Mouse (Mus musculus) lung, postnatal 0 days (tissue): ENCODE measurements at regions not wholly inside any gene's neighbourhood (a gene's known extent, or its start where the extent isn't known, plus 50 kb on each side); places are given as distances from the start of the nearest gene placed in this dataset.

Experiments used
- ATAC-seq: fragments of 200-750 bp; cut with Nextera tagmentation; 2 replicates; pipeline ENCODE4 v1.8.0; 2017; ENCODE audit warnings: moderate library complexity
- DNase-seq: peaks from one replicate; pipeline ENCODE4 v3.0.0-alpha.2; 2016; ENCODE audit warnings: low spot score
- H3K27ac ChIP-seq: fragments of 300-500 bp; sonication (generic); 2 replicates; pipeline ENCODE4 v1.5.1; 2014; ENCODE audit warnings: antibody characterized with exemption, mild to moderate bottlenecking, low read length, mixed read lengths
- H3K27me3 ChIP-seq: fragments of 300-500 bp; sonication (generic); replicated peaks from 2 replicates; pipeline ENCODE4 v1.6.1; 2014; ENCODE audit warnings: low read length, mixed read lengths; ENCODE audit not compliant: insufficient read depth
- H3K36me3 ChIP-seq: fragments of 300-500 bp; sonication (generic); 2 replicates; pipeline ENCODE4 v1.6.1; 2014; ENCODE audit warnings: low read length, mixed read lengths; ENCODE audit not compliant: insufficient read depth
- H3K4me1 ChIP-seq: fragments of 300-500 bp; sonication (generic); 2 replicates; pipeline ENCODE4 v1.6.1; 2014; ENCODE audit warnings: antibody characterized with exemption, low read depth, low read length, mixed read lengths; ENCODE audit not compliant: insufficient read depth
- H3K4me2 ChIP-seq: fragments of 300-500 bp; sonication (generic); replicated peaks from 2 replicates; pipeline ENCODE4 v1.6.1; 2014; ENCODE audit warnings: low read depth, mild to moderate bottlenecking, low read length, moderate library complexity, mixed read lengths
- H3K4me3 ChIP-seq: fragments of 300-500 bp; sonication (generic); 2 replicates; pipeline ENCODE4 v1.5.1; 2014; ENCODE audit warnings: low read depth, low read length
- H3K9ac ChIP-seq: fragments of 300-500 bp; sonication (generic); replicated peaks from 2 replicates; pipeline ENCODE4 v1.6.1; 2014; ENCODE audit warnings: low read depth, mild to moderate bottlenecking
- H3K9me3 ChIP-seq: fragments of 300-500 bp; sonication (generic); 2 replicates; pipeline ENCODE4 v1.6.1; 2016; ENCODE audit warnings: low read length, mixed read lengths
- CTCF ChIP-seq: IDR thresholded peaks from 2 replicates; pipeline ENCODE4 v1.5.1; 2016; ENCODE audit warnings: antibody characterized with exemption, mild to moderate bottlenecking
- EP300 ChIP-seq: IDR thresholded peaks from 2 replicates; pipeline ENCODE4 v1.6.1; 2016; ENCODE audit warnings: antibody characterized with exemption, mild to moderate bottlenecking, control low read depth
- WGBS: fragments of 180-500 bp; shearing (Covaris S2); extraction: QIAGEN DNeasy Blood & Tissue Kit; methylation state at CpG from one replicate; pipeline ENCODE4 v1.1.7; 2014; 5-methylcytosine and 5-hydroxymethylcytosine counted together

DNA sequence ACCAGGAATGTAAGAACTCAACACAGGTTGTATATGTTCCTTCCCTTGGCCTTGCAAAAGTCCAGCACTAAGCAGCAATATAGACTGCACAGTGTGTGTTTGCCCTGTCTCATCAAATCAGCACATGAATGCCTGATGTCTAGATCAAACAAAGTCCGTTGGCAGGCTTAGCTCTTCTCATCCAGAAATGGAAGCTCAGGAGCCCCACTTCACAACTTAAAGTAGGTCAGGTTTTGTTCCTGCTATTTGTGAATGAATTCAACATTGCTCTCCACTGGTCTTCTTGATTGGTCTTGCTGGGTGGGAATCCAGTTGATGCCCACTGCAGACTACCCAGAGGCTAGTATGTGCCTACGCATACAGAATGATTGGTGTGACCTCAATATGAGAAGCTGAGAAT is 80.8 kb upstream of the Trib2 start:
- TF ChIP-seq CTCF: no peak
- TF ChIP-seq EP300: no peak
- Histone ChIP-seq H3K27me3 (no peaks in the 10 kb centered on the region), H3K4me2 (no peak overlapping the region), H3K9ac (no peak overlapping the region), H3K36me3 (no peaks in the 10 kb centered on the region), H3K4me1 (no peaks in the 10 kb centered on the region), H3K27ac (no peak overlapping the region), H3K9me3 (no peaks in the 10 kb centered on the region), H3K4me3 (no peak overlapping the region)
- DNase-seq (no peak), ATAC-seq (no peak)
- WGBS: 67% methylated on average over 2 of the region's 2 CpGs

DNA sequence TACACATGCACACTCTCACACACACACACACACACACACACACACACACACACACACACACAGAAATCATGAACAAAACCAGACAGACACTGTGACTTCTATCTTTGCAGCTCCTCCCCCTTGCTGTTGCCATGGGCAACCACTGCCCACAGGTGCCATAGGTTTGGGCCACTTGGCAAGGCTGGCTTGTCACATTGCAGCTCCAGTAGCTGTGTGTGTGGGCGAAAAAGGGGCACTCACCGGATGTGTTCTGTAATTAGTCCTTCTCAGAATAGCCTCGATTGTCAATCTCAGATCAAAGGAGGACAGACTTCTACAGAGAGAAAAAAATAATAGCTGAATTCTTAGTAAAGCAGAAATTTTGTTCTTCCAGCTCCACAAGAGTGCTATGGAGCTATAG is 79.8 kb upstream of the Trib2 start:
- WGBS: 58% methylated on average over 3 of the region's 3 CpGs
- no peak for ATAC-seq
- Histone ChIP-seq H3K27ac (no peak overlapping the region), H3K4me2 (no peak overlapping the region), H3K36me3 (no peaks in the 10 kb centered on the region), H3K27me3 (no peaks in the 10 kb centered on the region), H3K4me1 (no peaks in the 10 kb centered on the region), H3K9ac (no peak overlapping the region), H3K9me3 (no peaks in the 10 kb centered on the region), H3K4me3 (no peak overlapping the region)
- DNase-seq: no peak
- TF ChIP-seq CTCF: no peak
- TF ChIP-seq EP300: no peak

DNA sequence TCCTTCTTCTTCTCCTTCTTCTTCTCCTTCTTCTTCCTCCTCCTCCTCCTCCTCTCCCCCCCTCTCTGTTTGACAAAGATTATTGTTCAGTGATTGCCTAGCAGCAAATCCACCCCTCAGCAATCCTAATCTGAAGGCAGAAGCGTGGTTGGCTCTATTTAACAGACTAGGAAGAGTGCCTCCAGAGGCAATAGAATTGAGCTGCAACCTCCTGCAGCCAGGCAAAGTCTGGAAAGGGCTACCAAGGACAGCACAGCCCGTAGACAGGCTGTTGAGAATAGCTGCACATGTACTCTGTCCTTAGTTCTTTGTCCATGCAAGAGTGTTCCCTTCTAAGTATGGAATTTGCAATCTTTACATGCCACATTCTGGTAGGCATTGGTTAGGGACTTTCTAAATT is 78.5 kb upstream of the Trib2 start:
- Histone ChIP-seq H3K9ac (no peak overlapping the region), H3K9me3 (no peaks in the 10 kb centered on the region), H3K4me3 (no peak overlapping the region), H3K4me1 (no peaks in the 10 kb centered on the region), H3K36me3 (no peaks in the 10 kb centered on the region), H3K27me3 (no peaks in the 10 kb centered on the region), H3K27ac (no peak overlapping the region), H3K4me2 (no peak overlapping the region)
- WGBS: 27% methylated on average over 2 of the region's 2 CpGs
- DNase-seq (no peak), ATAC-seq (no peak)
- TF ChIP-seq CTCF (peak; percentile 26; the same call in 1 of the 2 replicates), EP300 (no peak)

DNA sequence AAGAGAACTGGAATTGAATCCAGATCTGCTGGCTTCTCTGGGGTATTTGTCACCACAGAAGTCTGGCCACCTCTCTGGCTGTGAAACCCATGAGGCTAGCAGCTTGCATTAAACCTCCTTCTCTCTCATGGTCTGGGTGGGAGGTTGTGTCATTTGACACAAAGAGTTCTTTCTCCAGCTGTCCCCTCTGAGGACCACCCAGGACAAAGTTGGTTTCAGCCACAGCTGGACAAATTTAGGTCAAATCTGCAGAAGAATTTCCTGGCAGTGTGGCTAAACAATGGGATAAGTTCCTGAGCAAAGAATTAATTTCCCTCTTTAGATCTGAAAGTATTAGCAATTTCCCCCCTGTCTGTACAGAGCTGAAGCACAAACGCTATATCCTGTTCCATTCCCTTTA is 73.9 kb upstream of the Trib2 start:
- DNase-seq (no peak), ATAC-seq (no peak)
- H3K9ac ChIP-seq: no peak overlapping the region
- TF ChIP-seq EP300 (no peak), CTCF (no peak)
- no peak overlapping the region for H3K4me3 ChIP-seq
- no peaks in the 10 kb centered on the region for H3K9me3 ChIP-seq
- no peak overlapping the region for H3K4me2 ChIP-seq
- H3K27me3 ChIP-seq: no peaks in the 10 kb centered on the region
- 34% methylated on average over 1 of the region's 1 CpGs for WGBS
- no peaks in the 10 kb centered on the region for H3K4me1 ChIP-seq
- no peak overlapping the region for H3K27ac ChIP-seq
- H3K36me3 ChIP-seq: no peaks in the 10 kb centered on the region

DNA sequence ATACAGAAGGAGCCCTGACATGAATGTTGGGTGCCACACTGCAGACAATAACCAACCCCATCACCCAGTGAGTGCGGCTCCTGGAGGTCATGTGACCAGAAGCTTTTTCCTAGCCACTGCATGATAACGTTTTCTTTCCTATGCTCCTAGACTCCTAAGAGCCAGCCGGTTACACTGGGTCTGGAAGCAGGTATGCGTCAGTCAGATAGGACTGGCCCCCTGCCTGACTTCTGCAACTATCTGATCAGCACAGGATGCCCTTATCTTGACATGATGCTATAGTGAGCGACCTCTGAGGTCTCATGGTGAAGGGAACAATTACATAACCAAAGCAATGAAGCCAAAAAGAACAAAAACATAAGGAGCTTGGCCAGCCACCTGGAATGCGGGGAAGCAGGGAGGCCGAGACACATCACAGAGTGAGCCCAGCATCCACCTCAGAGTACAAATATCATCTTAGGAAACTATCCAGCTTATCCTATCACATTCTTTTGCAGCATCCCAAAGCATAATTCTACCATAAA is 63.2 kb upstream of the Trib2 start:
- H3K27me3 ChIP-seq: no peaks in the 10 kb centered on the region
- WGBS: 71% methylated on average over 7 of the region's 7 CpGs
- no peaks in the 10 kb centered on the region for H3K9me3 ChIP-seq

More for the DNA sequence above, 63.2 kb upstream of the Trib2 start:
- DNase-seq: no peak
- Histone ChIP-seq H3K4me1 (no peaks in the 10 kb centered on the region), H3K27ac (no peak overlapping the region), H3K4me2 (no peak overlapping the region), H3K36me3 (no peaks in the 10 kb centered on the region), H3K9ac (no peak overlapping the region), H3K4me3 (no peak overlapping the region)
- no peak for TF ChIP-seq EP300
- no peak for TF ChIP-seq CTCF
- ATAC-seq: no peak
